Mouse (Mus musculus) embryo, embryonic 11.5 days (tissue): Measurements from ENCODE around the gene Elobl.
A peak's percentile ranks its signal among the peaks of the same experiment; 100 is the strongest.

Source experiments
- DNase-seq: peaks from one replicate; pipeline ENCODE4 v3.0.0-alpha.2; 2012; ENCODE audit warnings: low read depth, low spot score

Elobl gene

DNA sequence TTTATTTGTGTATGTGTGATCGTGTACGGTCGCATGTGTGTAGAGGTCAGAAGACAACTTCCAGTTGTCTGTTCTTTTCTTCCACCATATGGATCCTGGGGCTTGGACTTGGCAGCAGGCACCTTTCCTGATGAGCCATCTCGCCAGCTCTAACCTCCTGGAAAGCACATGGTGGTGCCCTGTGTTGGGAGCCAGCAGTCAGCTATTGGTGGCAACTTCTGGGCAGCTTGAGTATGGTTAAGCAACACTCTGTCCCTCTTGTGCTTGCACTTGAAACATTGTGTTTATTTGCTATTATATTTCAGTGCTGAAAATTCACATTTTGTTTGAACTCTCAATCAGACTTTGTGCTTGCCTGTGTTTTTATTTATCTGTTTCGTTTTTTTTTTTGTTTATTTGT is 22.2 kb upstream of the Elobl start:
- no peak for DNase-seq

DNA sequence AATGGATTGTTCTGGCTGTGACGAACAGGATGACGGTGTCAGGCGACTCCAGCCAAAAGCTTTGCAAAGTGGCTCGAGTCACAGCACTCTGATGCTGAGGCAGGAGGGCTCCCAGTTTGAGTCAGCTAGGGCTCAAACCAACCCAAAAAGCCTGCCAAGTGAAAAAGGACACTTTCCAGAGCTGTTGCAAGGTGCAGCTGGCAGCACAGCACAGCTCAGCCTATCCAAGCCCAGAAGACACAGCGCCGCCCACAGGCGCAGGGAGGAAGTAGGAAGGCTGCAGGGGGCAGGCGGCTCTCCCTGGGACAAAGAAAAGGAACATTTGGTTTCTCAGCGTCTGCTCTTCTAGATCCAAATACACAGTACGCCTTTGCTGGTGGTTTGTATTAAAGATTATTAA is 19.9 kb upstream of the Elobl start:
- no peak for DNase-seq

- DNase-seq = no peak
These were observed 14.6 kb upstream of the Elobl start for GRCm38 (mm10) chr11:88981337-88981736.

GRCm38 (mm10) chr11:88977188-88977587 is 10.5 kb upstream of the Elobl start:
- DNase-seq = no peak

DNA sequence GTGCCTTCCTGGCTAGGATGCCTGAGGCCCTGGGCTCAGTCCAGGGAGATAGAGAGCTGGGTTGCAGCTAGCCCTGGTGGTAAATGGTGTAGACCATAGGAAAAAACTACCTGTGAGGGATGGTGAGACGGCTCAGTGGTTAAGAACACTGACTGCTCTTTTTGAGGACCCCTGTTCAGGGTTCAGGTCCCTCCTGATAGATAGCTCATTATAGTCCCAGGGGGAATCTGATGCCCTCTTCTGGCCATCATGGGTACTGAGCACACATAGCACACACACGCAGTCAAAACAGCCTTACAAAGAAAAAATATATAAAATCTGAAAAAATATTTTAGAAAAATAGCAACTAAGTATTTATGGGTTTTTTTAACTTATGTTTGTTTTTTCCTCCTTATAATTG is 9.6 kb upstream of the Elobl start:
- DNase-seq = no peak

GRCm38 (mm10) chr11:88973776-88974701 is 7.3 kb upstream of the Elobl start:
- DNase-seq = peak; percentile 82

DNA sequence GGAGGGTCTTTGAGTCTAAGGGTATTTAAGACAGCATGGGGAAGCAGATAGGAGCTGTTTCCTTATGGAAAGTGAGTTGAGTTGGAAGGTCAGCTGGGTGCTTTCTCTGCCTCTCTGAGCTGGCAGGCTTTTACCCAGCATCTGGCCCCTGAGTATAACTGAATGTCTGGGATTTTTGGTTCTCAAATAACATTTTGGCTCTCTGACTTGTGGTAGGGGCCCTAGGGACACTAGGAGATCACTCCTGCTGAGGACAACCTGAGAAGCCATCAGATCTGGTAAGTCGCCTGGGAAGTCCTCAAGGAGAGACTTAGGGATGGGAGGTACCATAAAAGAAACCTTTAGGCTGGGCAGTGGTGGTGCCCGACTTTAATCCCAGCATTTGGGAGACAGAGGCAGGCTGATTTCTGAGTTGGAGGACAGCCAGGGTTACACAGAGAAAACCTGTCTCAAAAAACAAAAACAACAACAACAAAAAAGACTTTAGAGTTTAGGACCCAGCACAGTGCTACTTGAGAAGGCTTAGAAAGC is 3.5 kb upstream of the Elobl start, which contains the start of gene Coil:
Gene Coil (plus strand): TSS at position 51 of the 531 bp plus-strand sequence.
- DNase-seq = no peak

- no peak for DNase-seq
These were observed 7.9 kb downstream of the Elobl start for GRCm38 (mm10) chr11:88958851-88959250.

GRCm38 (mm10) chr11:88955217-88955969 is 11.3 kb downstream of the Elobl start, which contains the start of gene Scpep1:
Gene Scpep1, minus strand, starts transcription at chr11:88955465.
- DNase-seq = peak; percentile 94

GRCm38 (mm10) chr11:88954803-88955202 is 11.9 kb downstream of the Elobl start:
- peak; percentile 30 for DNase-seq

DNA sequence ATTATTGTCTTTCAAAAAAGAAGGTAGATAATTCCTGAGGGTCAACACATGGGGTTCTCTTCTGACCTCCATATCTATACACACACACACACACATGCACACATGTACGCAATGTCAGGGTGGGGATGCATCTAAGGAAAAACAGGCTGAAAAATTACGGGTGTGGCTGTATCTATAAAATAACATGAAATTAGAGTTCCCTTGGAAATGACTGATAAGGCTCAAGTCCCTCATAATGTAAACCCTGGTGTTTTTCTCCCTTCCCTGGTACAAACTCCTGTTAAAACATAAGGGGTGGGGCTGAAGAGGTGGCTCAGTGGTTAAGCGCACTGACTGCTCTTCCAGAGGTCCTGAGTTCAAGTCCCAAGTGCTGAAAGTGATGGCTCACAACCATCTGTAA is 13.1 kb downstream of the Elobl start:
- no peak for DNase-seq

DNA sequence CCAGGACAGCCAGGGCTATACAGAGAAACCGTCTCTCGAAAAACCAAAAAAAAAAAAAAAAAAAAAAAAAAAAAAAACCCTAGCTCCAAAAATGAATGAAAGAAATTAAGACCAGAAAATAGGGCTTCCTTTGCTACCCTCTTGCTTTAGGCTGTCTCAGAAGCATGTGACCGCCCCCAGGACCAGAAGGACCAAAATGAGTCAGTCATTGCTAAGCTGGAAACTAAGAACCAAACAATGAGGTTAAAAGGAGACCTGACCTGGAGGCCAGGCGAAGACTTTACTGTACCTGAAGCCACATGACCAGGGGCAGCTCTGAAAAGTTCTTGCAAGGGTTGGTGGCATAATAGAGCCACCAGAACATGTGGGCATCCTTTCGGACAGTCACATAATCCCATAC is 14.6 kb downstream of the Elobl start:
- DNase-seq = no peak

GRCm38 (mm10) chr11:88951576-88951975 is 15.2 kb downstream of the Elobl start:
- DNase-seq = no peak

GRCm38 (mm10) chr11:88950640-88951250 is 16.0 kb downstream of the Elobl start:
- DNase-seq = no peak

- no peak for DNase-seq
These were observed 16.7 kb downstream of the Elobl start for GRCm38 (mm10) chr11:88949802-88950639.

GRCm38 (mm10) chr11:88948896-88949295 is 17.8 kb downstream of the Elobl start:
- DNase-seq = no peak

- DNase-seq = no peak
These were observed 20.7 kb downstream of the Elobl start for GRCm38 (mm10) chr11:88945971-88946585.

DNA sequence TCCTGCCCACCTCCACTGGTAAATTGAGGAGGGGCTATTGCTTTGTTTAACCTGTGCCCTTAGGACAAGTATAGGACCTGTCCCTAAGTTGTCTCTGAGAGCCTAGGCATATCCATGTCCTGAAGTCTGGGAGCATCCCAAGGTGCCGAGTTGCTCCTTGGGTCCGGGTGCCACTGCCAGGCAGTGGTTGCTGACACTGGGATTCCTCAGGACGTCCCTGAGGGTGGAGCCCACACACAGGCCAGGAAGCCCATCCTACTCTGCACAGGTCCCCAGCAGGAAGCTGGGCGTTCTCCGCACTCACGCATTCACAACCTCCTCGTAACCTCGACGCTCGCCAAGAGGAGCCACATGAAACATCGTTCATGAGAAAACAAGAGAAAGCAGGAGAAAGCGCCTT is 25.2 kb downstream of the Elobl start:
- DNase-seq = no peak

- no peak for DNase-seq
These were observed 27.1 kb downstream of the Elobl start for GRCm38 (mm10) chr11:88939634-88940033.

DNA sequence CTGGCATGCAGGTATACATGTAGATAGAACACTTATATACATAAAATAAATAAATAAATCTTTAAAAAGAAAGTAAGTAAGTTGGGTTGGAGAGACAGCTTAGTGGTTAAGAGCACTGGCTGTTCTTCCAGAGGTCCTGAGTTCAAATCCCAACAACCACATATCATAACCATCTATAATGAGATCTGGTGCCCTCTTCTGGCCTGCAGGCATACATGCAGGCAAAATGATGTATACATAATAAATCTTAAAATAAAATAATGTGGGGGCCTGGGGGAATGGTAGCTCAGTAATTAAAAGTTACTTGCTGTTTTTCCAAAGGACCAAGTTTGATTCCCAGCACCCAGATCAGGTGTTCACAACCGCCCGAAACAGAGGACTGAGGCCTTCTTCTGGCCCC is 28.0 kb downstream of the Elobl start:
- no peak for DNase-seq

DNA sequence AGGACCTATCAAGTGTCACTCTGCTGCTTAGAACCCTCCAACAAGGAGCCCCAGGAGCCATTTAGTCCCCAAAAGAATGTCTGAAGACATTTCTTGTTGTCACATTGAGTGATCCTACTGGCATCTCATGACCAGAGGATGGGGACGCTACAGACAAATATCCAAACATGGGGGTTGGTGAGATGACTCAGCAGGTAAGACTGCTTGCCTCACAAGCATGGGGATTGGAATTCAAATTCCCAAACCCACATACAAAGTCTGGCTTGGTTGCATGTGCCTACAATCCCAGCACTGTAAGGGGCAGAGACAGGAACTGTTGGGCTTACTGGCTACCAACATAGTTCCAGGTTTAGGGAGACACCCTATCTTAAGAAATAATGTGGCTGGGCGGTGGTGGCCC is 28.8 kb downstream of the Elobl start:
- DNase-seq = no peak
